Mouse (Mus musculus) ovary, adult 2 months (tissue): ENCODE measurements around the gene Atp6v1f. TPM values are rescaled to one million over a fixed set of nuclear protein-coding genes. Genes with fewer than 3 reads are reported as not detected.

ENCODE experiments used
- polyA plus RNA-seq: library from polyadenylated mRNA; depleted of rRNA; stranded (reverse); fragments of >200 nt; gene quantifications from 2 replicates; pipeline ENCODE4 v1.2.3, GENCODE M21; 2012; rRNA removed

Atp6v1f gene
- 265 TPM in 2 replicates for polyA plus RNA-seq

GRCm38 (mm10) chr6:29467583-29468354, at the start of gene Atp6v1f:
Atp6v1f (plus strand) TSS chr6:29467718.

GRCm38 (mm10) chr6:29433038-29433803, 34.3 kb upstream of the Atp6v1f start, which contains the start of gene Flnc:
Flnc (plus strand) TSS chr6:29433256.

GRCm38 (mm10) chr6:29471137-29471536, 3.6 kb downstream of the Atp6v1f start, which contains the start of gene Atp6v1fnb:
Atp6v1fnb (plus strand) TSS chr6:29471437.

GRCm38 (mm10) chr6:29507447-29508309, 40.2 kb downstream of the Atp6v1f start, which contains the start of gene Kcp:
Kcp (minus strand) TSS chr6:29507952.

Other genes starting within 250 kb of the Atp6v1f start
- gene Hilpda, start 195.2 kb upstream of the Atp6v1f start, polyA plus RNA-seq, result 16.4 and 19.0 TPM in 2 replicates
- 0.78 and 0.97 TPM in 2 replicates for gene Fam71f2, start 188.1 kb upstream of the Atp6v1f start, polyA plus RNA-seq
- not detected in 2 replicates for gene Fam71f1, start 148.6 kb upstream of the Atp6v1f start, polyA plus RNA-seq
- gene Calu, start 119.6 kb upstream of the Atp6v1f start, polyA plus RNA-seq, result 50.6 and 64.4 TPM in 2 replicates
- gene Opn1sw, start 79.2 kb upstream of the Atp6v1f start, polyA plus RNA-seq, result 0.70 and 1.8 TPM in 2 replicates
- gene Ccdc136, start 71.4 kb upstream of the Atp6v1f start, polyA plus RNA-seq, result 10.6 and 13.4 TPM in 2 replicates
- 30.3 and 40.6 TPM in 2 replicates for gene Flnc, start 34.5 kb upstream of the Atp6v1f start, polyA plus RNA-seq
- not detected in 2 replicates for gene Atp6v1fnb, start 3.7 kb downstream of the Atp6v1f start, polyA plus RNA-seq
- gene Kcp, start 40.2 kb downstream of the Atp6v1f start, polyA plus RNA-seq, result 35.8 and 41.1 TPM in 2 replicates
- gene Irf5, start 58.9 kb downstream of the Atp6v1f start, polyA plus RNA-seq, result 22.0 and 22.5 TPM in 2 replicates
- gene Tnpo3, start 142.2 kb downstream of the Atp6v1f start, polyA plus RNA-seq, result 46.4 and 99.4 TPM in 2 replicates
- 7.5 and 9.0 TPM in 2 replicates for gene Tspan33, start 226.5 kb downstream of the Atp6v1f start, polyA plus RNA-seq